Mouse (Mus musculus): ENCODE results near the gene Dlg2.

GRCm38 (mm10) chr7:90512293-90512692 is 35.8 kb downstream of the Dlg2 start:
- no peak for TF ChIP-seq EP300 (IDR thresholded peaks at IDR 0.05; ENCODE audit: insufficient read depth, low read depth, low read length)
- no peak for TF ChIP-seq CTCF (IDR thresholded peaks at IDR 0.05; ENCODE audit: low read depth, low read length)

Measured in ES-Bruce4 (cell line).